Mouse (Mus musculus): ENCODE measurements around the gene Yrdc. TPM values are rescaled to one million over a fixed set of nuclear protein-coding genes. Genes with fewer than 3 reads are reported as not detected.

Yrdc gene
- polyA plus RNA-seq, 1 experiment = 25.5 TPM

- no peak overlapping the region for H3K4me3 ChIP-seq (ENCODE audit: extremely low read depth, insufficient read depth, insufficient read length)
- no peaks in the 10 kb centered on the region for H3K4me1 ChIP-seq (ENCODE audit: control insufficient read depth, insufficient read depth, insufficient read length)
- no peak overlapping the region for H3K27ac ChIP-seq (ENCODE audit: insufficient read depth, low read length)
- TF ChIP-seq POLR2A (IDR thresholded peaks at IDR 0.05; ENCODE audit: low read depth, low read length) = no peak
- no peak for TF ChIP-seq CTCF (IDR thresholded peaks at IDR 0.05; ENCODE audit: extremely low read depth, insufficient read depth, insufficient read length, insufficient replicate concordance)
- 100% methylated on average over 1 of the region's 1 CpGs for WGBS
- H3K36me3 ChIP-seq (ENCODE audit: control insufficient read depth, insufficient read depth, low read length) = no peaks in the 10 kb centered on the region
- no peak for DNase-seq (ENCODE audit: low read depth in 1 of 2, low spot score in 2 of 2)
- H3K27me3 ChIP-seq (ENCODE audit: control insufficient read depth, insufficient read depth, low read length) = no peaks in the 10 kb centered on the region
Measured at GRCm38 (mm10) chr4:124872719-124873118, 22.2 kb downstream of the Yrdc start.

DNA sequence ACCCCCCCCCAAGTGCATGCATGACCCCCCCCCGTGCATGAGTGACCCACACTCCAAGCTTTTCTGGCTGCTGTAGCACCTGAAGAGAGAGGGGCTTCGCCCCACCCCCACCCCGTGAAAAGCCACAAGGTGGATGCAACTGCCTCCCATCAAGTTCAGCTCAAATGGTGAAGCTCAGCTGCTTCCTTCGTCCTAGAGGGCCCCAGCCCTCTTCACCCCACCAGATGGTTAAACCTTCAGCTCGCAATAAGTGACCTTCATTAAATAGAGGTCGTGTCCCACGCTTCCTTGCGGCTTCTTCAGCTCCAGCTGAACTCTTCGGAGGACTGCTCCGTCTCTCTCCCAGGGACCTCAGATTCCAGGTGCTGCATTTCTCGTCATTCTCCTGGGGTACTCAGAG lies 30.1 kb downstream of the Yrdc start, which contains the start of gene Epha10:
Gene Epha10, plus strand, starts transcription at position 301 of the 400 bp plus-strand sequence.
- DNase-seq (ENCODE audit: low read depth in 1 of 2, low spot score in 2 of 2) = no peak
- TF ChIP-seq POLR2A (IDR thresholded peaks at IDR 0.05; ENCODE audit: low read depth, low read length) (no peak), CTCF (IDR thresholded peaks at IDR 0.05; ENCODE audit: extremely low read depth, insufficient read depth, insufficient read length, insufficient replicate concordance) (no peak)
- WGBS = 11% methylated on average over 11 of the region's 11 CpGs
- H3K4me1 ChIP-seq (ENCODE audit: control insufficient read depth, insufficient read depth, insufficient read length) = peaks cover 2% of the 10 kb centered on the region; the same call in 1 of the 2 replicates
- H3K27me3 ChIP-seq (ENCODE audit: control insufficient read depth, insufficient read depth, low read length) = peaks cover 16% of the 10 kb centered on the region
- no peak within 1 kb of the TSS for H3K27ac ChIP-seq (ENCODE audit: insufficient read depth, low read length)
- H3K36me3 ChIP-seq (ENCODE audit: control insufficient read depth, insufficient read depth, low read length) = no peaks in the 10 kb centered on the region
- no peak within 1 kb of the TSS for H3K4me3 ChIP-seq (ENCODE audit: extremely low read depth, insufficient read depth, insufficient read length)

DNA sequence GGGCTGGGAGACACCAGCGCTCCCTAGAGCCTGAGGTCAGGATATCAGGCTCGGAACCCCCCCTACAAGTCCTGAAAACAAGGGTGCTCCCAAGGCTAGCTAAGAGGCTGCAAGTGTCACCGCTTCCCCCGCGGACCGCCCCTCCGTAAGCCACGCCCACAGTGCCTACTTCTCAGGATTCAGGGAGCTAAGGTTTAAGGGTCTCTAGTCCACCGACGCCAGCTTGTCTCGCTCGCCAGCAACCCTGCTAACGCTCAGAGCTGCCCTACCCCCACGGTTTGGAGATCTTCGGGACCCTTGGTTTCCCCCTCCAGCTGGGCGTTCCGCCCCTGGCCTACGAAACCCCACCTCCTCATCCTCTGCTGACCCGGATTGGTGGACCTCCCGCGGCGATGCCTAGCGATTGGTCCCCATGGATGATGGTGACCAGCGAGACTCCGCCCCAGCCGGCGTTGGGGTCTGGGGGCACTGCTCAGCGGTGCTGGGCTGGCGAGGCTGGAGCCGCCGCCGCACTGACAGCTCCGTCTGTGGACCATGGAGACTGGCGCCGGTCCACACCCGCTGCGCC lies 30.9 kb downstream of the Yrdc start:
- H3K27me3 ChIP-seq (ENCODE audit: control insufficient read depth, insufficient read depth, low read length) = peaks cover 16% of the 10 kb centered on the region
- TF ChIP-seq CTCF (IDR thresholded peaks at IDR 0.05; ENCODE audit: extremely low read depth, insufficient read depth, insufficient read length, insufficient replicate concordance) = no peak
- no peak for TF ChIP-seq POLR2A (IDR thresholded peaks at IDR 0.05; ENCODE audit: low read depth, low read length)
- H3K36me3 ChIP-seq (ENCODE audit: control insufficient read depth, insufficient read depth, low read length) = no peaks in the 10 kb centered on the region
- no peak overlapping the region for H3K4me3 ChIP-seq (ENCODE audit: extremely low read depth, insufficient read depth, insufficient read length)
- WGBS = 7% methylated on average over 37 of the region's 37 CpGs
- no peak for DNase-seq (ENCODE audit: low read depth in 1 of 2, low spot score in 2 of 2)
- H3K4me1 ChIP-seq (ENCODE audit: control insufficient read depth, insufficient read depth, insufficient read length) = peaks cover 2% of the 10 kb centered on the region; the same call in 1 of the 2 replicates
- H3K27ac ChIP-seq (ENCODE audit: insufficient read depth, low read length) = no peak overlapping the region

GRCm38 (mm10) chr4:124882151-124882729 lies 31.8 kb downstream of the Yrdc start:
- no peak overlapping the region for H3K4me3 ChIP-seq (ENCODE audit: extremely low read depth, insufficient read depth, insufficient read length)
- TF ChIP-seq POLR2A (IDR thresholded peaks at IDR 0.05; ENCODE audit: low read depth, low read length) (no peak), CTCF (IDR thresholded peaks at IDR 0.05; ENCODE audit: extremely low read depth, insufficient read depth, insufficient read length, insufficient replicate concordance) (no peak)
- peaks cover 16% of the 10 kb centered on the region for H3K27me3 ChIP-seq (ENCODE audit: control insufficient read depth, insufficient read depth, low read length)
- H3K4me1 ChIP-seq (ENCODE audit: control insufficient read depth, insufficient read depth, insufficient read length) = peaks cover 2% of the 10 kb centered on the region; the same call in 1 of the 2 replicates
- 4% methylated on average over 34 of the region's 37 CpGs for WGBS
- no peak overlapping the region for H3K27ac ChIP-seq (ENCODE audit: insufficient read depth, low read length)
- DNase-seq (ENCODE audit: low read depth in 1 of 2, low spot score in 2 of 2) = no peak
- no peaks in the 10 kb centered on the region for H3K36me3 ChIP-seq (ENCODE audit: control insufficient read depth, insufficient read depth, low read length)

DNA sequence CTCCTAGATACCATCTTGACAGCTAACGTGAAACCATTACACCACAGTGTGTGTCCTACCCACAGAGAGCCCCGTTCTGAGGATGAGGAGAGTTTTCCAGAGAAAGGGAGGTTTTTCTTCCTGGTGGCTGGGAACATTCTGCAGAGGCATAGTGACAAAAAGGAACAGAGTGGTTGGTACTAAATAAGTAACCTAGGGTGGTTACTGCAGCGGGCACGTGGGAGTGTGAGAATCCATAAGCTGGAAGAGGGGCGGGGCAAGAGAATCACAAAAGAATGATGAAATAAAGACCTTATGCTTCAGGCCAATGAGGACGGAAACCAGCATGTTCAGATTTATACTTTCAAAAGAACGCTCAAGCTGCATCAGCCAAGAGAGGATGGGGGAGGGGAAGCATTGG lies 38.2 kb downstream of the Yrdc start:
- H3K27ac ChIP-seq (ENCODE audit: insufficient read depth, low read length) = no peak overlapping the region

GRCm38 (mm10) chr4:124889935-124890334 lies 39.5 kb downstream of the Yrdc start:
- Histone ChIP-seq H3K27me3 (ENCODE audit: control insufficient read depth, insufficient read depth, low read length) (peaks cover 7% of the 10 kb centered on the region), H3K4me3 (ENCODE audit: extremely low read depth, insufficient read depth, insufficient read length) (no peak overlapping the region), H3K36me3 (ENCODE audit: control insufficient read depth, insufficient read depth, low read length) (no peaks in the 10 kb centered on the region), H3K27ac (ENCODE audit: insufficient read depth, low read length) (no peak overlapping the region), H3K4me1 (ENCODE audit: control insufficient read depth, insufficient read depth, insufficient read length) (peaks cover 3% of the 10 kb centered on the region; the same call in 1 of the 2 replicates)
- 85% methylated on average over 2 of the region's 2 CpGs for WGBS
- TF ChIP-seq CTCF (IDR thresholded peaks at IDR 0.05; ENCODE audit: extremely low read depth, insufficient read depth, insufficient read length, insufficient replicate concordance) (no peak), POLR2A (IDR thresholded peaks at IDR 0.05; ENCODE audit: low read depth, low read length) (no peak)
- no peak for DNase-seq (ENCODE audit: low read depth in 1 of 2, low spot score in 2 of 2)

More for the DNA sequence above, 38.2 kb downstream of the Yrdc start:
- no peaks in the 10 kb centered on the region; the same call in 1 of the 2 replicates for H3K4me1 ChIP-seq (ENCODE audit: control insufficient read depth, insufficient read depth, insufficient read length)
- no peak overlapping the region for H3K4me3 ChIP-seq (ENCODE audit: extremely low read depth, insufficient read depth, insufficient read length)
- no peaks in the 10 kb centered on the region for H3K36me3 ChIP-seq (ENCODE audit: control insufficient read depth, insufficient read depth, low read length)
- no peak for DNase-seq (ENCODE audit: low read depth in 1 of 2, low spot score in 2 of 2)
- no peaks in the 10 kb centered on the region for H3K27me3 ChIP-seq (ENCODE audit: control insufficient read depth, insufficient read depth, low read length)
- WGBS = 72% methylated on average over 7 of the region's 7 CpGs
- TF ChIP-seq POLR2A (IDR thresholded peaks at IDR 0.05; ENCODE audit: low read depth, low read length) = no peak
- no peak for TF ChIP-seq CTCF (IDR thresholded peaks at IDR 0.05; ENCODE audit: extremely low read depth, insufficient read depth, insufficient read length, insufficient replicate concordance)

DNA sequence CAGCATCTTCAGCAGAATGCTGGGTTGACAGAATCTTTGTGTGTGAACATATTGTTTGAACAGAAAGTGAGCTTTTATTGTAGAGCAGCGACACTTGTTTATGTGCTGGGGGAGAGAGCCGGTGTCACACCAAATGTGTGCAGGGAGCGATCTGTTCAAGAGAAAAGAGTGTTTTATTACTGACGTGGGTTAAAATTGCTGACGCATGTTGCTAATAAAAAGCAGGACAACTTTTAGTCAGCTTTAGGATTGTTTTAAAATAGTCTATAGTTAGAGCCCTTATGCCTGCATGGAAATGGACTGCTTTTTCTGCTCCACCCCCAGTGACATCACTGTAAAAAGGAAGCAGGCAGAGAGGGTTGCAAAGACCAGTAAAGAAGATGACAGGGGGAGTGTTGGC lies 40.4 kb downstream of the Yrdc start:
- Histone ChIP-seq H3K36me3 (ENCODE audit: control insufficient read depth, insufficient read depth, low read length) (no peaks in the 10 kb centered on the region), H3K27ac (ENCODE audit: insufficient read depth, low read length) (no peak overlapping the region), H3K27me3 (ENCODE audit: control insufficient read depth, insufficient read depth, low read length) (peaks cover 9% of the 10 kb centered on the region), H3K4me1 (ENCODE audit: control insufficient read depth, insufficient read depth, insufficient read length) (peaks cover 3% of the 10 kb centered on the region; the same call in 1 of the 2 replicates), H3K4me3 (ENCODE audit: extremely low read depth, insufficient read depth, insufficient read length) (no peak overlapping the region)
- 69% methylated on average over 5 of the region's 5 CpGs for WGBS
- TF ChIP-seq POLR2A (IDR thresholded peaks at IDR 0.05; ENCODE audit: low read depth, low read length) = no peak
- TF ChIP-seq CTCF (IDR thresholded peaks at IDR 0.05; ENCODE audit: extremely low read depth, insufficient read depth, insufficient read length, insufficient replicate concordance) = no peak
- no peak for DNase-seq (ENCODE audit: low read depth in 1 of 2, low spot score in 2 of 2)
